Mouse (Mus musculus) kidney, embryonic 15.5 days (tissue): ENCODE data around the gene Atg5. TPM values are rescaled to one million over a fixed set of nuclear protein-coding genes. Genes with fewer than 3 reads are reported as not detected.

Experiments
- ATAC-seq: fragments of 200-750 bp; cut with Nextera tagmentation; replicated peaks from 2 replicates; pipeline ENCODE4 v1.8.0; 2017; ENCODE audit warnings: moderate TSS enrichment; ENCODE audit not compliant: low FRiP score
- H3K27ac ChIP-seq: fragments of 300-500 bp; sonication (generic); 2 replicates; pipeline ENCODE4 v1.5.1; 2015; ENCODE audit warnings: mild to moderate bottlenecking, inconsistent platforms
- H3K27me3 ChIP-seq: fragments of 300-500 bp; sonication (generic); 2 replicates; pipeline ENCODE4 v1.6.1; 2015; ENCODE audit warnings: inconsistent platforms
- H3K36me3 ChIP-seq: fragments of 300-500 bp; sonication (generic); 2 replicates; pipeline ENCODE4 v1.6.1; 2015; ENCODE audit warnings: inconsistent platforms
- H3K4me1 ChIP-seq: fragments of 300-500 bp; sonication (generic); 2 replicates; pipeline ENCODE4 v1.6.1; 2015; ENCODE audit warnings: inconsistent platforms
- H3K4me2 ChIP-seq: fragments of 300-500 bp; sonication (generic); 2 replicates; pipeline ENCODE4 v1.6.1; 2015; ENCODE audit warnings: moderate library complexity, mild to moderate bottlenecking, inconsistent platforms
- H3K4me3 ChIP-seq: fragments of 300-500 bp; sonication (generic); replicated peaks from 2 replicates; pipeline ENCODE4 v1.5.1; 2015; ENCODE audit warnings: mild to moderate bottlenecking, inconsistent platforms
- H3K9ac ChIP-seq: fragments of 300-500 bp; sonication (generic); 2 replicates; pipeline ENCODE4 v1.6.1; 2015; ENCODE audit warnings: mild to moderate bottlenecking, inconsistent platforms
- H3K9me3 ChIP-seq: fragments of 300-500 bp; sonication (generic); replicated peaks from 2 replicates; pipeline ENCODE4 v1.6.1; 2016; ENCODE audit warnings: inconsistent platforms
- WGBS: fragments of 180-500 bp; shearing (Covaris S2); methylation state at CpG from one replicate; pipeline ENCODE4 v1.1.7; 2015; ENCODE audit warnings: mixed read lengths; 5-methylcytosine and 5-hydroxymethylcytosine counted together
- polyA plus RNA-seq: library from polyadenylated mRNA; unstranded; fragments of >200 nt; fragmentation: Nextera tagmentation; extraction: Ambion mirVana; gene quantifications from 2 replicates; pipeline ENCODE4 v1.2.1, GENCODE M21; 2015

The Atg5 gene
- polyA plus RNA-seq, 1 experiment from 2014 or later = 50.3 TPM

- WGBS = 67% methylated on average over 6 of the region's 6 CpGs
- no peaks in the 10 kb centered on the region for H3K36me3 ChIP-seq
Observed at GRCm38 (mm10) chr10:44358816-44359215, 90.7 kb downstream of the Atg5 start.

GRCm38 (mm10) chr10:44360632-44361031, 92.5 kb downstream of the Atg5 start:
- H3K27ac ChIP-seq = no peak overlapping the region
- no peak overlapping the region for H3K4me3 ChIP-seq
- H3K9ac ChIP-seq = no peak overlapping the region
- no peaks in the 10 kb centered on the region for H3K27me3 ChIP-seq
- no peaks in the 10 kb centered on the region for H3K36me3 ChIP-seq
- no peak for ATAC-seq
- H3K4me2 ChIP-seq = no peak overlapping the region
- no peaks in the 10 kb centered on the region for H3K9me3 ChIP-seq
- 87% methylated on average over 11 of the region's 11 CpGs for WGBS
- peaks cover 5% of the 10 kb centered on the region; the same call in 1 of the 2 replicates for H3K4me1 ChIP-seq

More at GRCm38 (mm10) chr10:44358816-44359215, 90.7 kb downstream of the Atg5 start:
- no peak for ATAC-seq
- Histone ChIP-seq H3K27ac (no peak overlapping the region), H3K27me3 (no peaks in the 10 kb centered on the region), H3K9me3 (no peaks in the 10 kb centered on the region), H3K4me3 (no peak overlapping the region), H3K9ac (no peak overlapping the region), H3K4me1 (peaks cover 5% of the 10 kb centered on the region; the same call in 1 of the 2 replicates), H3K4me2 (no peak overlapping the region)

- no peak for ATAC-seq
- H3K9me3 ChIP-seq = no peaks in the 10 kb centered on the region
- no peaks in the 10 kb centered on the region for H3K36me3 ChIP-seq
- H3K27me3 ChIP-seq = no peaks in the 10 kb centered on the region
- H3K4me3 ChIP-seq = no peak overlapping the region
- WGBS = 86% methylated on average over 5 of the region's 5 CpGs
- peaks cover 1% of the 10 kb centered on the region; the same call in 1 of the 2 replicates for H3K4me1 ChIP-seq
- no peak overlapping the region for H3K9ac ChIP-seq
- H3K27ac ChIP-seq = no peak overlapping the region
- H3K4me2 ChIP-seq = no peak overlapping the region
Observed at GRCm38 (mm10) chr10:44362435-44362834, 94.3 kb downstream of the Atg5 start.

GRCm38 (mm10) chr10:44362846-44363245, 94.7 kb downstream of the Atg5 start:
- 80% methylated on average over 9 of the region's 9 CpGs for WGBS
- Histone ChIP-seq H3K9me3 (no peaks in the 10 kb centered on the region), H3K4me2 (no peak overlapping the region), H3K27me3 (no peaks in the 10 kb centered on the region), H3K27ac (no peak overlapping the region), H3K4me3 (no peak overlapping the region), H3K4me1 (no peaks in the 10 kb centered on the region), H3K36me3 (no peaks in the 10 kb centered on the region), H3K9ac (no peak overlapping the region)
- no peak for ATAC-seq

- Histone ChIP-seq H3K27ac (no peak overlapping the region), H3K9me3 (no peaks in the 10 kb centered on the region), H3K9ac (no peak overlapping the region), H3K36me3 (no peaks in the 10 kb centered on the region), H3K4me2 (no peak overlapping the region), H3K4me3 (no peak overlapping the region), H3K27me3 (no peaks in the 10 kb centered on the region), H3K4me1 (no peaks in the 10 kb centered on the region)
- no peak for ATAC-seq
- 84% methylated on average over 2 of the region's 2 CpGs for WGBS
Observed at GRCm38 (mm10) chr10:44366186-44366585, 98.0 kb downstream of the Atg5 start.

GRCm38 (mm10) chr10:44367043-44367442, 98.9 kb downstream of the Atg5 start:
- no peak overlapping the region for H3K27ac ChIP-seq
- no peak overlapping the region for H3K4me3 ChIP-seq
- H3K36me3 ChIP-seq = no peaks in the 10 kb centered on the region
- H3K4me1 ChIP-seq = no peaks in the 10 kb centered on the region
- no peaks in the 10 kb centered on the region for H3K9me3 ChIP-seq
- H3K27me3 ChIP-seq = no peaks in the 10 kb centered on the region
- 84% methylated on average over 12 of the region's 12 CpGs for WGBS
- no peak overlapping the region for H3K9ac ChIP-seq
- no peak overlapping the region for H3K4me2 ChIP-seq
- no peak for ATAC-seq

GRCm38 (mm10) chr10:44368596-44368995, 100.4 kb downstream of the Atg5 start:
- Histone ChIP-seq H3K4me1 (no peaks in the 10 kb centered on the region), H3K27me3 (no peaks in the 10 kb centered on the region), H3K9me3 (no peaks in the 10 kb centered on the region), H3K4me2 (no peak overlapping the region), H3K36me3 (no peaks in the 10 kb centered on the region), H3K9ac (no peak overlapping the region), H3K27ac (no peak overlapping the region), H3K4me3 (no peak overlapping the region)
- ATAC-seq = no peak
- whole genome bisulfite sequencing = 75% methylated on average over 12 of the region's 13 CpGs

- H3K27ac ChIP-seq = no peak overlapping the region
- no peak overlapping the region for H3K9ac ChIP-seq
- no peak overlapping the region for H3K4me2 ChIP-seq
- no peaks in the 10 kb centered on the region for H3K36me3 ChIP-seq
- no peak overlapping the region for H3K4me3 ChIP-seq
- ATAC-seq = no peak
- no peaks in the 10 kb centered on the region for H3K4me1 ChIP-seq
- H3K9me3 ChIP-seq = no peaks in the 10 kb centered on the region
- 68% methylated on average over 6 of the region's 6 CpGs for WGBS
- no peaks in the 10 kb centered on the region for H3K27me3 ChIP-seq
Observed at GRCm38 (mm10) chr10:44370666-44371065, 102.5 kb downstream of the Atg5 start.

GRCm38 (mm10) chr10:44372210-44372609, 104.1 kb downstream of the Atg5 start:
- no peak overlapping the region for H3K4me3 ChIP-seq
- no peaks in the 10 kb centered on the region for H3K4me1 ChIP-seq
- H3K9me3 ChIP-seq = no peaks in the 10 kb centered on the region
- 90% methylated on average over 3 of the region's 3 CpGs for WGBS
- no peak overlapping the region for H3K4me2 ChIP-seq
- no peak overlapping the region for H3K27ac ChIP-seq
- H3K36me3 ChIP-seq = no peaks in the 10 kb centered on the region
- H3K9ac ChIP-seq = no peak overlapping the region
- H3K27me3 ChIP-seq = no peaks in the 10 kb centered on the region
- no peak for ATAC-seq

GRCm38 (mm10) chr10:44374678-44375077, 106.5 kb downstream of the Atg5 start:
- ATAC-seq = no peak
- Histone ChIP-seq H3K9me3 (no peaks in the 10 kb centered on the region), H3K36me3 (no peaks in the 10 kb centered on the region), H3K9ac (no peak overlapping the region), H3K27ac (no peak overlapping the region), H3K27me3 (no peaks in the 10 kb centered on the region), H3K4me2 (no peak overlapping the region), H3K4me1 (no peaks in the 10 kb centered on the region), H3K4me3 (no peak overlapping the region)
- 60% methylated on average over 2 of the region's 2 CpGs for WGBS

GRCm38 (mm10) chr10:44375501-44375900, 107.3 kb downstream of the Atg5 start:
- Histone ChIP-seq H3K9ac (no peak overlapping the region), H3K4me1 (peaks cover 5% of the 10 kb centered on the region; the same call in 1 of the 2 replicates), H3K4me2 (no peak overlapping the region), H3K9me3 (no peaks in the 10 kb centered on the region), H3K27ac (no peak overlapping the region), H3K36me3 (no peaks in the 10 kb centered on the region), H3K27me3 (no peaks in the 10 kb centered on the region), H3K4me3 (no peak overlapping the region)
- WGBS = 87% methylated on average over 1 of the region's 1 CpGs
- ATAC-seq = no peak

GRCm38 (mm10) chr10:44377821-44378220, 109.7 kb downstream of the Atg5 start:
- H3K4me3 ChIP-seq = no peak overlapping the region
- ATAC-seq = no peak
- H3K9ac ChIP-seq = no peak overlapping the region
- H3K27ac ChIP-seq = no peak overlapping the region
- H3K27me3 ChIP-seq = no peaks in the 10 kb centered on the region
- H3K36me3 ChIP-seq = no peaks in the 10 kb centered on the region
- H3K4me2 ChIP-seq = no peak overlapping the region
- H3K4me1 ChIP-seq = peaks cover 19% of the 10 kb centered on the region
- 69% methylated on average over 5 of the region's 5 CpGs for WGBS
- H3K9me3 ChIP-seq = no peaks in the 10 kb centered on the region

GRCm38 (mm10) chr10:44378403-44378802, 110.2 kb downstream of the Atg5 start:
- no peak overlapping the region for H3K9ac ChIP-seq
- no peak overlapping the region for H3K4me2 ChIP-seq
- no peak overlapping the region for H3K4me3 ChIP-seq
- no peak for ATAC-seq
- 85% methylated on average over 5 of the region's 5 CpGs for WGBS
- peaks cover 19% of the 10 kb centered on the region for H3K4me1 ChIP-seq
- no peaks in the 10 kb centered on the region for H3K9me3 ChIP-seq
- H3K27ac ChIP-seq = no peak overlapping the region
- no peaks in the 10 kb centered on the region for H3K36me3 ChIP-seq
- no peaks in the 10 kb centered on the region for H3K27me3 ChIP-seq
